ENCODE assay signal across 10 mouse cellular contexts in genomic region chr8:84822723-84823122, GRCm38 (mm10). TPM values are rescaled to one million over a fixed set of nuclear protein-coding genes. Genes with fewer than 3 reads are reported as not detected.
A peak's percentile ranks its signal among the peaks of the same experiment; 100 is the strongest.
DNase-seq lines count a peak whose midpoint lies in the region; ATAC-seq and TF ChIP-seq lines count a peak whose summit lies in the region.
"Had no signal": no experiment of that assay in that cellular context is flagged by ENCODE, and none has a peak within 500 bp of the region (broad histone marks: within the 10 kb centered on the region; RNA-seq: fewer than 3 reads in every experiment).

Gene Dand5, minus strand, starts transcription at chr8:84822823.

- H3K36me3 ChIP-seq in lung, embryonic 16.5 days (ENCODE audit: control insufficient read depth, insufficient read depth, low read length) = no peaks in the 10 kb centered on the region
- no peaks in the 10 kb centered on the region for H3K36me3 ChIP-seq in limb, embryonic 13.5 days
- no peaks in the 10 kb centered on the region for H3K36me3 ChIP-seq in stomach, postnatal 0 days (ENCODE audit: control insufficient read depth, insufficient read depth, low read length)

- no peak for TF ChIP-seq CTCF in cerebellum, adult 2 months (IDR thresholded peaks at IDR 0.05; ENCODE audit: borderline replicate concordance, insufficient read depth, low read depth, low read length)
- TF ChIP-seq CTCF in stomach, postnatal 0 days (IDR thresholded peaks at IDR 0.05; ENCODE audit: low read depth) = no peak

- no peak for TF ChIP-seq POLR2A in cerebellum, adult 2 months (IDR thresholded peaks at IDR 0.05; ENCODE audit: borderline replicate concordance, insufficient read depth, low read length)

- H3K4me2 ChIP-seq in lung, embryonic 16.5 days (ENCODE audit: low read depth, low read length) = peak within 1 kb of the TSS; percentile 39; the same call in 1 of the 2 replicates
- H3K4me2 ChIP-seq in limb, embryonic 13.5 days (replicated peaks) = peak within 1 kb of the TSS; percentile 62
- H3K4me2 ChIP-seq in stomach, postnatal 0 days (replicated peaks; ENCODE audit: low read depth) = 0 out of 2 replicates have a peak within 1 kb of the TSS, but pooled peaks have one; percentile 0

- WGBS in cerebellum, adult 2 months = 59% methylated on average over 3 of the region's 3 CpGs
- WGBS in lung, embryonic 16.5 days = 39% methylated on average over 3 of the region's 3 CpGs
- 31% methylated on average over 3 of the region's 3 CpGs for WGBS in limb, embryonic 13.5 days
- 59% methylated on average over 3 of the region's 3 CpGs for WGBS in stomach, postnatal 0 days

- H3K9me3 ChIP-seq in lung, embryonic 16.5 days (ENCODE audit: control insufficient read depth, low read length) = no peaks in the 10 kb centered on the region
- H3K9me3 ChIP-seq in limb, embryonic 13.5 days = no peaks in the 10 kb centered on the region
- H3K9me3 ChIP-seq in stomach, postnatal 0 days (ENCODE audit: control insufficient read depth, low read length) = no peaks in the 10 kb centered on the region

- H3K27ac ChIP-seq in cerebellum, adult 2 months (ENCODE audit: insufficient read depth, low read length) = no peak within 1 kb of the TSS
- no peak within 1 kb of the TSS for H3K27ac ChIP-seq in lung, embryonic 16.5 days (ENCODE audit: low read length)
- no peak within 1 kb of the TSS for H3K27ac ChIP-seq in limb, embryonic 13.5 days
- no peak within 1 kb of the TSS for H3K27ac ChIP-seq in stomach, postnatal 0 days (replicated peaks)
- H3K27ac ChIP-seq: macrophage had no signal

- peaks cover 6% of the 10 kb centered on the region for H3K4me1 ChIP-seq in cerebellum, adult 2 months (ENCODE audit: control insufficient read depth, insufficient read depth, low read length)
- no peaks in the 10 kb centered on the region for H3K4me1 ChIP-seq in lung, embryonic 16.5 days (replicated peaks; ENCODE audit: control insufficient read depth, insufficient read depth, low read length)
- peaks cover 4% of the 10 kb centered on the region; the same call in 1 of the 2 replicates for H3K4me1 ChIP-seq in limb, embryonic 13.5 days
- no peaks in the 10 kb centered on the region for H3K4me1 ChIP-seq in stomach, postnatal 0 days (replicated peaks; ENCODE audit: control insufficient read depth, insufficient read depth)

- no peak within 1 kb of the TSS for H3K9ac ChIP-seq in lung, embryonic 16.5 days (ENCODE audit: low read length)
- 0 out of 2 replicates have a peak within 1 kb of the TSS, but pooled peaks have one; percentile 31 for H3K9ac ChIP-seq in limb, embryonic 13.5 days
- H3K9ac ChIP-seq in stomach, postnatal 0 days (ENCODE audit: low read length) = no peak within 1 kb of the TSS

- no peak for DNase-seq in cerebellum, adult 2 months
- no peak for DNase-seq in cerebellum, adult 11-12 months
- no peak for DNase-seq in lung, postnatal 10 days
- no peak for DNase-seq in stomach, postnatal 0 days (ENCODE audit: low spot score)
- DNase-seq in urinary bladder, postnatal 4 days (ENCODE audit: low spot score in 2 of 2) = no peak
- DNase-seq in c-Kit-positive CD71-positive TER-119-positive erythroid progenitor cells, embryonic 14.5 days (ENCODE audit: low spot score) = no peak
- DNase-seq: B cell, adult 2 months had no signal

- no peak for TF ChIP-seq EP300 in stomach, postnatal 0 days (optimal IDR thresholded peaks at IDR 0.05)

- ATAC-seq in lung, embryonic 16.5 days (ENCODE audit: low read depth) = no peak
- ATAC-seq in limb, embryonic 13.5 days (ENCODE audit: low FRiP score, low read depth) = no peak
- no peak for ATAC-seq in stomach, postnatal 0 days (ENCODE audit: low FRiP score, low TSS enrichment)

- no peaks in the 10 kb centered on the region for H3K27me3 ChIP-seq in cerebellum, adult 2 months (ENCODE audit: control insufficient read depth, insufficient read depth, low read length)
- H3K27me3 ChIP-seq in lung, embryonic 16.5 days (ENCODE audit: control insufficient read depth, insufficient read depth, low read depth, low read length) = no peaks in the 10 kb centered on the region
- H3K27me3 ChIP-seq in limb, embryonic 13.5 days = no peaks in the 10 kb centered on the region
- no peaks in the 10 kb centered on the region for H3K27me3 ChIP-seq in stomach, postnatal 0 days (ENCODE audit: control insufficient read depth, insufficient read depth, low read length)

- peak within 1 kb of the TSS; percentile 56 for H3K4me3 ChIP-seq in cerebellum, adult 2 months (replicated peaks; ENCODE audit: insufficient read depth, low read depth, low read length)
- H3K4me3 ChIP-seq in lung, embryonic 16.5 days (ENCODE audit: low read length) = no peak within 1 kb of the TSS
- H3K4me3 ChIP-seq in limb, embryonic 13.5 days = peak within 1 kb of the TSS; percentile 32
- no peak within 1 kb of the TSS for H3K4me3 ChIP-seq in stomach, postnatal 0 days (ENCODE audit: low read depth, low read length)

RNA-seq across cellular contexts. Expression of gene Dand5, which starts in this region (rescaled TPM):
- polyA plus RNA-seq in cerebellum, adult 2 months (2012; rRNA removed) = 16.1 and 16.2 TPM in 2 replicates
- 6.3 and 6.5 TPM in 2 replicates for polyA plus RNA-seq in lung, embryonic 16.5 days (2015; fragmentation: Nextera tagmentation; extraction: Ambion mirVana)
- polyA plus RNA-seq in limb, embryonic 13.5 days (2015; fragmentation: Nextera tagmentation; extraction: Ambion mirVana) = 6.3 TPM in 2 replicates
- 3.3 TPM in 2 replicates for polyA plus RNA-seq in stomach, postnatal 0 days (2015; fragmentation: Nextera tagmentation; extraction: Ambion mirVana)

Comparison
In these comparisons a context has a peak if more than half of its experiments do, and no peak if none do; other contexts are left out.
1. H3K4me3 ChIP-seq: peak in cerebellum, adult 2 months (single experiment) and limb, embryonic 13.5 days (single experiment); none in lung, embryonic 16.5 days (single experiment) and stomach, postnatal 0 days (single experiment).
2. H3K4me2 ChIP-seq: peak in every context shown above with its lines; median percentile 62 in limb, embryonic 13.5 days; 39 in lung, embryonic 16.5 days; 0 in stomach, postnatal 0 days.